Mouse (Mus musculus) G1E (cell line): ENCODE data around the gene Ogn.

Source experiments
- CTCF ChIP-seq: IDR thresholded peaks from 2 replicates; pipeline ENCODE4 v1.5.1; 2012; ENCODE audit warnings: low read depth, low read length, inconsistent platforms, mixed read lengths
- GATA1 ChIP-seq: IDR thresholded peaks from 2 replicates; pipeline ENCODE4 v1.6.1; 2012; ENCODE audit warnings: borderline replicate concordance, low read length, inconsistent platforms, mixed read lengths
- GATA2 ChIP-seq: IDR thresholded peaks from 2 replicates; pipeline ENCODE4 v1.6.1; 2012; ENCODE audit warnings: low read depth, low read length, inconsistent platforms, borderline replicate concordance

GRCm38 (mm10) chr13:49642650-49643049 lies 34.8 kb downstream of the Ogn start:
- TF ChIP-seq CTCF (no peak), GATA1 (no peak), GATA2 (no peak)
